Mouse (Mus musculus): ENCODE data around the gene Slamf9.

- TF ChIP-seq CTCF (IDR thresholded peaks at IDR 0.05; ENCODE audit: extremely low read depth, insufficient read depth, insufficient read length, insufficient replicate concordance): no peak
- TF ChIP-seq POLR2A (IDR thresholded peaks at IDR 0.05; ENCODE audit: low read depth, low read length): no peak
Measured at GRCm38 (mm10) chr1:172427841-172428240, 47.3 kb upstream of the Slamf9 start.

All from spleen, adult 2 months (tissue).